Mouse (Mus musculus): ENCODE measurements around the gene Itga2. TPM values are rescaled to one million over a fixed set of nuclear protein-coding genes. Genes with fewer than 3 reads are reported as not detected.

Itga2 gene
- total and polyA plus RNA-seq, 3 experiments = under 0.01 TPM; not detected in 2

DNA sequence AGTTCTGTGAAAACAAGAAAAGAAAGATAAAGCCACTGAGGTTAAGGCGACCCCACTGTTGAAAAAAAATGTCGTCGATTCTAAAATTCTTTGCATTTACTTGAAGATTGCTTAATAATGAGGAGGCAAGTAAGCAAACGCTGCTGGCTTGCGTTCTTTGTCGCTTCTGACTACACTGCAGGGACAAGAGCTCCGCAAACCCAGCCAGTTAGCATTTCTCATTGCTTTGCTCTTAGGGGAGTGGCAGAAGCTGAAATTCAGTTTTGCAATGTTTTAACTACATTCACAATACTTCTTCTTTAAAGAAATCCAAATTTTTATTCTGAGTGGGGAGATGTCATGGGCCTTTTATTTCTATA, 75.7 kb downstream of the Itga2 start:
- DNase-seq (ENCODE audit: low read depth, low spot score) = no peak
- no peak overlapping the region for H3K27ac ChIP-seq (ENCODE audit: control insufficient read depth, low read depth, low read length)
- no peaks in the 10 kb centered on the region for H3K9me3 ChIP-seq (replicated peaks; ENCODE audit: insufficient read depth, low read length)
- H3K4me3 ChIP-seq (ENCODE audit: control insufficient read depth in 1 of 2, insufficient read depth in 1 of 2, low read depth in 2 of 2, low read length in 2 of 2) = no peak overlapping the region
- no peaks in the 10 kb centered on the region for H3K36me3 ChIP-seq (ENCODE audit: control insufficient read depth in 1 of 2, insufficient read depth in 2 of 2, low read length in 2 of 2)
- no peaks in the 10 kb centered on the region; a peak in 1 of 4 replicates for H3K27me3 ChIP-seq (ENCODE audit: control insufficient read depth in 1 of 2, insufficient read depth in 2 of 2, low read length in 2 of 2)
- TF ChIP-seq USF2 (IDR thresholded peaks at IDR 0.05; ENCODE audit: borderline replicate concordance in 1 of 2, insufficient read depth in 1 of 2, low read depth in 1 of 2, low read length in 2 of 2) = no peak
- no peak for TF ChIP-seq HCFC1 (IDR thresholded peaks at IDR 0.05; ENCODE audit: low read depth, low read length)
- TF ChIP-seq SIN3A (IDR thresholded peaks at IDR 0.05; ENCODE audit: low read length) = no peak
- TF ChIP-seq EP300 (IDR thresholded peaks at IDR 0.05; ENCODE audit: low read depth in 1 of 2, low read length in 2 of 2) = no peak
- TF ChIP-seq CHD2 (IDR thresholded peaks at IDR 0.05; ENCODE audit: low read length) = no peak
- TF ChIP-seq MAX (IDR thresholded peaks at IDR 0.05; ENCODE audit: low read length) = no peak
- TF ChIP-seq GABPA (IDR thresholded peaks at IDR 0.05; ENCODE audit: low read depth, low read length) = no peak
- no peak for TF ChIP-seq UBTF (IDR thresholded peaks at IDR 0.05; ENCODE audit: borderline replicate concordance, insufficient read depth, low read depth, low read length)
- no peaks in the 10 kb centered on the region for H3K4me1 ChIP-seq (ENCODE audit: control insufficient read depth in 1 of 2, insufficient read depth in 2 of 2, low read length in 2 of 2)
- H3K79me2 ChIP-seq (ENCODE audit: control insufficient read depth, insufficient read depth, low read length, poor library complexity) = no peaks in the 10 kb centered on the region
- no peak overlapping the region for H3K9ac ChIP-seq (ENCODE audit: control insufficient read depth, low read depth, low read length, poor library complexity, severe bottlenecking)

DNA sequence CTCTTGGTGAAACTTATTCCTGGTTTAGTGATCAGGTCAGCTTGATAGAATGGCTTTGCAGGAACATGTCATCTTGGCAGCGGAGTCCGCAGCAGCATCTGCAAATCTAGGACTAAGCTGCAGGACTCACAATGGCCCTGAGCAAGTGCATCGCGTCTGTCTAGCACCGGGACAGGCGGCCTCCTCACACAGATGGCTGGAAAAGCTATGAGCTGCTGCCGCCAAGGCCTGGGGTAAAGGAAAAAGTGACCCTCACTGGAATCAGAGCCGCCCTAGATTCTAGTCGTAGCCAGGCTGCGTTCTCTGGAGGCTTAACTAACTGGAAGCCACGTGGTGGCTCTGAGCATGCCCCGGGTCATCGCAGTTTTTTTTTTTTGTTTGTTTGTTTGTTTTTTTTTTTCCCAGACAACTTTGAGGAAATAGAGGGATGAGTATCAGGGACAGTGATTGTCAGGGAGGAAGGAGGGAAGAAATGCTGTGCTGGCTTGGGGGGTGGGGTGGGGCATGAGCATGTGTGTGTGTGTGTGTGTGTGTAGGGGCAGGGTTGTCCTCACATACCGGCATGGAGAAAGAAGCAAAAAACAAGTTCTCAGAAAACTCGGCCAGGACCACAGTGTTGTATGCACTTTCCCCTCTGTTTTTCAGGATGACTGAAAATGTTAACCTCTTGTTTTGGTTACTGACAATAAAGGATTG, 76.2 kb downstream of the Itga2 start:
- H3K4me3 ChIP-seq (ENCODE audit: control insufficient read depth in 1 of 2, insufficient read depth in 1 of 2, low read depth in 2 of 2, low read length in 2 of 2) = no peak overlapping the region
- H3K79me2 ChIP-seq (ENCODE audit: control insufficient read depth, insufficient read depth, low read length, poor library complexity) = no peaks in the 10 kb centered on the region
- no peak for DNase-seq (ENCODE audit: low read depth, low spot score)
- H3K27ac ChIP-seq (ENCODE audit: control insufficient read depth, low read depth, low read length) = no peak overlapping the region
- no peaks in the 10 kb centered on the region for H3K9me3 ChIP-seq (replicated peaks; ENCODE audit: insufficient read depth, low read length)
- TF ChIP-seq MXI1 (IDR thresholded peaks at IDR 0.05; ENCODE audit: low read depth, low read length) = no peak
- TF ChIP-seq E2F4 (IDR thresholded peaks at IDR 0.05; ENCODE audit: borderline replicate concordance, low read depth, low read length) = no peak
- TF ChIP-seq ZNF384 (IDR thresholded peaks at IDR 0.05; ENCODE audit: low read depth, low read length) = no peak
- TF ChIP-seq MYB (IDR thresholded peaks at IDR 0.05; ENCODE audit: low read depth, low read length) = no peak
- TF ChIP-seq ELF1 (IDR thresholded peaks at IDR 0.05; ENCODE audit: low read depth, low read length) = no peak
- no peak for TF ChIP-seq BHLHE40 (IDR thresholded peaks at IDR 0.05; ENCODE audit: borderline replicate concordance, low read depth, low read length)
- no peak for TF ChIP-seq MAFK (IDR thresholded peaks at IDR 0.05; ENCODE audit: borderline replicate concordance, low read depth, low read length)
- no peak for TF ChIP-seq TCF12 (IDR thresholded peaks at IDR 0.05; ENCODE audit: low read depth, low read length)
- no peak for TF ChIP-seq CTCF (IDR thresholded peaks at IDR 0.05 in 2 of 3, conservative IDR thresholded peaks at IDR 0.05 in 1 of 3; ENCODE audit: control insufficient read depth in 1 of 3, insufficient read depth in 1 of 3, low read depth in 2 of 3, low read length in 3 of 3, poor library complexity in 1 of 3, severe bottlenecking in 1 of 3)
- no peak for TF ChIP-seq SIN3A (IDR thresholded peaks at IDR 0.05; ENCODE audit: low read length)
- no peak for TF ChIP-seq SMC3 (IDR thresholded peaks at IDR 0.05; ENCODE audit: low read depth, low read length)
- no peak for TF ChIP-seq MAX (IDR thresholded peaks at IDR 0.05; ENCODE audit: low read length)
- H3K9ac ChIP-seq (ENCODE audit: control insufficient read depth, low read depth, low read length, poor library complexity, severe bottlenecking) = no peak overlapping the region
- no peaks in the 10 kb centered on the region; a peak in 1 of 4 replicates for H3K27me3 ChIP-seq (ENCODE audit: control insufficient read depth in 1 of 2, insufficient read depth in 2 of 2, low read length in 2 of 2)
- H3K4me1 ChIP-seq (ENCODE audit: control insufficient read depth in 1 of 2, insufficient read depth in 2 of 2, low read length in 2 of 2) = no peaks in the 10 kb centered on the region
- no peaks in the 10 kb centered on the region for H3K36me3 ChIP-seq (ENCODE audit: control insufficient read depth in 1 of 2, insufficient read depth in 2 of 2, low read length in 2 of 2)

Measured in MEL (cell line).